Mouse (Mus musculus) c-Kit-positive CD71-positive TER-119-positive erythroid progenitor cells, embryonic 14.5 days (primary cell): ENCODE measurements around the gene Rab11b.
"Not testable (repeated sequence)": the region's sequence is repeated elsewhere in the genome, so short reads cannot be mapped to it uniquely, and the experiment has no call there.

ENCODE experiments used
- DNase-seq: peaks from one replicate; pipeline ENCODE4 v3.0.0-alpha.2; 2013; ENCODE audit warnings: low spot score

Gene Rab11b

GRCm38 (mm10) chr17:33771617-33772016 lies 11.3 kb upstream of the Rab11b start:
- no peak for DNase-seq

GRCm38 (mm10) chr17:33766389-33766788 lies 6.1 kb upstream of the Rab11b start:
- DNase-seq: no peak

- DNase-seq: peak; percentile 95
Measured at GRCm38 (mm10) chr17:33759767-33760254, 519 bp downstream of the Rab11b start.

- peak; percentile 31 for DNase-seq
Measured at GRCm38 (mm10) chr17:33757231-33757630, 3.1 kb downstream of the Rab11b start.

- DNase-seq: no peak
Measured at GRCm38 (mm10) chr17:33756108-33756790, 4.1 kb downstream of the Rab11b start.

DNA sequence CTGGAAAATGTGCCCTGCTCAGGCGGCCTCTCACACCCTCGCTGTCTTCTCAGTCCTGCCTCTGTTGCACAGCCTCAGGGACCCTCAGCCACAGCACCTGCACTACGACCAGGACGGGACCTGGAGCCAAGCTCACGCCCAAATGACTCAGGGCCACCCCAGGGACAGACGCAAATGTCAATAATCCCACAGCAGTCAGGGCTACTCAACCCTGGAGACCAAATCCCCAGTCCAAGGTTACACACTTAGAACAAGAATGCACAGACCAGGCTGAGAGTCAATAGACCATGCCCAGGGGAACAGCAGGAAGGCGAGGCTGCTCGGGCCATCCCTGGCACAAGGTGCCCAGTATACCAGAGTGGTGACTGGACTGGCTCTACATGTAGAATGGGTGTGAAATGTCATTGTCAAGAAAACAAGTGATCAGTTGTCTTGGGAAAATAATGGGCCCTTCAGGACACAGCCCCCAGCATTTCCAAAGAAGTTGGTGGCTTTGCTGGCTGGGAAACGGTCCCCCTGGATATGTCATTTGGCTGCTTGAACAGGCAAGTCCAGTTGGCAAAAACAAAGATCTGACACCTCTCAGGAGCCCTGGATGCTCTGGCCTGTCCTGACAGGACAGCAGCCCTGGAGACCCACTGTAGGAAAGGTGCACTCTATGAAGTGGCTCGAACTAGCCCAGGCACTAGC lies 4.8 kb downstream of the Rab11b start:
- DNase-seq: no peak

DNA sequence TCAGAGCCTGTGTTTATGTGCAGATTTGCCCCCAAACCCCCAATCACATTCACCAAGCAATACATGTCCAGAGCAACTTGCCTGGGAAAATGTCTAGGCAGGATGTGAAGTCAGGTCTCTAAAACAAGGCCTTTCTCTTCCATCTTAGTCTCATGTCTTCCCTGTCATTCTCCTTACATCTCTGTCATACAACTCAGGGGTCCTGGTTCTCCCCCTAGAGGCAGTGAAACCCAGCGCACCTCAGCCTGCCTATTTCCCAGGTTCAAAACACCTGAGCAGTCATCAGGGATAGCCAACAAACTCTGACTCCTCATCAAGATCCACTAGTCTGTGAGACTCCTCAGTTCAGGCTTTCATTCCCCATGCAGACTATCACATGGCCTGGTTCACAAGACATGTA lies 5.7 kb downstream of the Rab11b start:
- no peak for DNase-seq

DNA sequence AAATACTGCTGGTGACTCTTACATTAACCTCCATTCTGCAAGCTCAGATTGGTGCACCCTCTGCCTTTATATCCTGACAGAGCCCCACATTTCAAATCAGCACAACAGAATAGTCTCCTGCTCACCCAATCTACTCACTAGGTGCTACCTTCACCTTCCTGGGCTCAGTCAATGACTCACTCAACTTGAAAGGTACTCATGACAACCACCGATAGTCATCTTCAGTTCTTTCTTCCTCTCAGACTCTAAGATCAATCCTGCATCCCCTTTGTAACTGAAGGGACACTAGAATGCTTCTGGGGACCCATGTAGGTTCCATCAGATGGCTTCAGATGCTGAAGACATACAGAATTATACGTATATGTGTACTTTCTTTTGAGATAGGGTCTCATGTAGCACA lies 8.0 kb downstream of the Rab11b start:
- no peak for DNase-seq

GRCm38 (mm10) chr17:33751181-33751580 lies 9.1 kb downstream of the Rab11b start:
- no peak for DNase-seq

GRCm38 (mm10) chr17:33749451-33749850 lies 10.9 kb downstream of the Rab11b start:
- DNase-seq: no peak

- DNase-seq: peak; percentile 45
Measured at GRCm38 (mm10) chr17:33746011-33746410, 14.3 kb downstream of the Rab11b start.

GRCm38 (mm10) chr17:33744686-33745384 lies 15.5 kb downstream of the Rab11b start:
- DNase-seq: no peak

- no peak for DNase-seq
Measured at GRCm38 (mm10) chr17:33742420-33742819, 17.9 kb downstream of the Rab11b start.

- not testable (repeated sequence) for DNase-seq
Measured at GRCm38 (mm10) chr17:33733526-33733925, 26.8 kb downstream of the Rab11b start.

- not testable (repeated sequence) for DNase-seq
Measured at GRCm38 (mm10) chr17:33732556-33733083, 27.7 kb downstream of the Rab11b start.

DNA sequence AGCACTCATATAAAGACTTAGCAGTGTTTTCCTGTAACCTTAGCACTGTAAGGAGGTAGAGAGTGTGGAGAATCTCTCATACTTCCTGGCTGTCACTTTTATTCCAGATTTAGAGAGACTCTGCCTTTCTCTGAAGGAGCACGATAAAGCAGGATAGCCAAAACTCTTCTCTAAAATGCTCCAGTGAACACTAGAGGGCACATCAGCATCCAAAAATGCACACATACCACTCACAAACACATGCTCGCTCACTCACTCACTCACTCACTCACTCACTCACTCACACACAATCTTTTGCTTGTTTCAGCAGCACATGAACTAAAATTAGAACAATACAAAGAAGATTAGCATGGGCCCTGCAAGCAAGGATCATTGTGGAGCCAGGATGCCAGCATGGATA lies 31.1 kb downstream of the Rab11b start:
- no peak for DNase-seq

GRCm38 (mm10) chr17:33728396-33728795 lies 31.9 kb downstream of the Rab11b start:
- no peak for DNase-seq

GRCm38 (mm10) chr17:33719736-33720378 lies 40.5 kb downstream of the Rab11b start:
- no peak for DNase-seq

- no peak for DNase-seq
Measured at GRCm38 (mm10) chr17:33718944-33719725, 41.2 kb downstream of the Rab11b start.

GRCm38 (mm10) chr17:33718384-33718881 lies 41.9 kb downstream of the Rab11b start, which contains the start of gene March2:
Gene March2 (minus strand): TSS chr17:33718670.
- peak; percentile 98 for DNase-seq

DNA sequence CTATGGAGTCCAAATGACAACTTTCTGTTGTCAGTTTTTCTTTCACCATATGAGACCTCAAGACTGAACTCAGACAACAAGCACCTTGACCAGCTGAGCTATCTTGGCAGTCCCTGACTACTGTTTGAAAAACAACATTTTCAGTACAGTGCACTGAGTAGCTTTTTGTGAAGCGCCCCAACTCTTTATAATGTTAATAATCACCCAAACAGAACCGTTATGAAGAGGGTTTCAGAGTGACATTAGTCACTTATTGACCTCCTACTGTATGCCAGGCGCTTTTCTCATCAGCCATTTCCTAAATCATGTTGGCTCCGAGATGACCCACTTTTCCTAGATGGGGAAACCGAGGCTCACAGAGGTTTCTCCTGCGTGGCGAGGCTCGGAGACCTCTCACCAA lies 42.3 kb downstream of the Rab11b start:
- no peak for DNase-seq
